Mouse (Mus musculus): Measurements from ENCODE around the gene Tbc1d15. TPM values are rescaled to one million over a fixed set of nuclear protein-coding genes. Genes with fewer than 3 reads are reported as not detected.

Tbc1d15 gene
- total and polyA plus RNA-seq, 3 experiments = 9.4 to 46.4 TPM; not detected in 1

DNA sequence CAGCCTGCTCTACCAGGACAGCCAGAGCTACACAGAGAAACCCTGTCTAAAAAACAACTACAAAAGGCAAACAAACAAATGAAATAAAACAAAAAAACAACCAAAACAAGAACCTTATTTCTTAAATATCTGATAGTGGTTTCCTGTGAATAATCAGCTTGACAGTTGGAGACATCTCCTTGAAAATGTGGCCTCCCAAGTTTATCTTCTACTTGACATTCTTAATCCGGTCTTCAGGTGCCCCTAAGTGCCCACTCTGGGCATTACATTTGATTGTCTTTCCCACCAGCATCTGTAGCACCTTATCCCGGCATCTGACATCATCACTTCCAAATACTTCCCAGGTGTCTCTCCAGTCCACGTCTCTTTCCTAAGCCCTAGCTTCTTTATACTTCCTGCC, 2.3 kb upstream of the Tbc1d15 start (continued):
- TF ChIP-seq ELF1 (IDR thresholded peaks at IDR 0.05; ENCODE audit: low read depth, low read length) = no peak

DNA sequence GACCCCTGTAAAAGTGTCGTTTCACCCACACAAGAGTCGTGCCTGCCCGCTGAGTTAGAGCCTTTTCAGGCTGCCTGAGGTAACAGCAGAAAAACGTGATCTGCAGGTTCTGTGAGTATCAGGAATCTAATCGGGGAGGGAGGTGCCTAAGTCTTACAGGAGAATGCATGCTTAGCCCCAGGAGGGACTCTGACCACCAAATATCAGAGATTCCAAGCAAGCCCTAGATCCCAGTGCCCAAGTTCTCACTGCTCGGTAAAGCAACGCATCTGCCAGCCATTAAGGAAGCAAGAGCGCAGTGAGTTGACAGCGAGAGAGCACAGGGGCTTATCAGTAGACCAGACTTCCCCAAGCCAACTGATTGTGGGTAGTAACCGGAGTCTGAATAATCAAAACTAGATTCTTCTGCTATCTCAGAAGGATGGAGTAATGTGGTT, 1.1 kb upstream of the Tbc1d15 start:
- Histone ChIP-seq H3K79me2 (ENCODE audit: control insufficient read depth, insufficient read depth, low read length, poor library complexity) (peaks cover 34% of the 10 kb centered on the region), H3K4me3 (ENCODE audit: control insufficient read depth in 1 of 2, insufficient read depth in 1 of 2, low read depth in 2 of 2, low read length in 2 of 2) (peak overlapping the region; percentile 49 to 52), H3K9ac (ENCODE audit: control insufficient read depth, low read depth, low read length, poor library complexity, severe bottlenecking) (peak overlapping the region; percentile 51), H3K4me1 (ENCODE audit: control insufficient read depth in 1 of 2, insufficient read depth in 2 of 2, low read length in 2 of 2) (peaks cover 6 to 19% of the 10 kb centered on the region in 2 experiments), H3K36me3 (ENCODE audit: control insufficient read depth in 1 of 2, insufficient read depth in 2 of 2, low read length in 2 of 2) (peaks cover 0 to 19% of the 10 kb centered on the region in 2 experiments; a peak in 2 of 4 replicates), H3K27ac (ENCODE audit: control insufficient read depth, low read depth, low read length) (peak overlapping the region; percentile 80), H3K9me3 (replicated peaks; ENCODE audit: insufficient read depth, low read length) (no peaks in the 10 kb centered on the region), H3K27me3 (ENCODE audit: control insufficient read depth in 1 of 2, insufficient read depth in 2 of 2, low read length in 2 of 2) (no peaks in the 10 kb centered on the region)
- peak; percentile 92 for DNase-seq (ENCODE audit: low read depth, low spot score)
- TF ChIP-seq POLR2AphosphoS2 (IDR thresholded peaks at IDR 0.05; ENCODE audit: low read length) = no peak
- peak; percentile 50; the same call in 1 of the 2 replicates for TF ChIP-seq ELF1 (IDR thresholded peaks at IDR 0.05; ENCODE audit: low read depth, low read length)
- TF ChIP-seq E2F4 (IDR thresholded peaks at IDR 0.05; ENCODE audit: borderline replicate concordance, low read depth, low read length) = no peak
- peak; percentile 87 for TF ChIP-seq MYC (IDR thresholded peaks at IDR 0.05; ENCODE audit: low read depth, low read length)
- TF ChIP-seq MYB (IDR thresholded peaks at IDR 0.05; ENCODE audit: low read depth, low read length) = peak; percentile 85
- TF ChIP-seq USF2 (IDR thresholded peaks at IDR 0.05; ENCODE audit: borderline replicate concordance in 1 of 2, insufficient read depth in 1 of 2, low read depth in 1 of 2, low read length in 2 of 2) = no peak
- TF ChIP-seq RAD21 (IDR thresholded peaks at IDR 0.05; ENCODE audit: low read depth, low read length) = no peak
- peak; percentile 39; the same call in 1 of the 2 replicates for TF ChIP-seq ZNF384 (IDR thresholded peaks at IDR 0.05; ENCODE audit: low read depth, low read length)
- no peak for TF ChIP-seq CHD2 (IDR thresholded peaks at IDR 0.05; ENCODE audit: low read length)
- no peak for TF ChIP-seq ZC3H11A (IDR thresholded peaks at IDR 0.05; ENCODE audit: low read depth, low read length)
- TF ChIP-seq MAZ (IDR thresholded peaks at IDR 0.05; ENCODE audit: low read depth, low read length) = 0 out of 2 replicates have a peak, but pooled peaks have one; percentile 66
- TF ChIP-seq SMC3 (IDR thresholded peaks at IDR 0.05; ENCODE audit: low read depth, low read length) = no peak
- TF ChIP-seq TCF12 (IDR thresholded peaks at IDR 0.05; ENCODE audit: low read depth, low read length) = peak; percentile 95
- peak; percentile 67 for TF ChIP-seq MAX (IDR thresholded peaks at IDR 0.05; ENCODE audit: low read length)
- TF ChIP-seq GABPA (IDR thresholded peaks at IDR 0.05; ENCODE audit: low read depth, low read length) = no peak
- TF ChIP-seq POLR2AphosphoS5 (IDR thresholded peaks at IDR 0.05; ENCODE audit: borderline replicate concordance, low read depth, low read length) = no peak
- TF ChIP-seq CHD1 (IDR thresholded peaks at IDR 0.05; ENCODE audit: low read depth, low read length) = no peak
- TF ChIP-seq POLR2A (IDR thresholded peaks at IDR 0.05; ENCODE audit: control insufficient read depth in 1 of 2, insufficient read depth in 1 of 2, low read depth in 1 of 2, low read length in 2 of 2, poor library complexity in 1 of 2) = peak in 1 of 2 experiments; percentile 53; a peak in 2 of 4 replicates
- TF ChIP-seq MXI1 (IDR thresholded peaks at IDR 0.05; ENCODE audit: low read depth, low read length) = peak; percentile 91
- TF ChIP-seq USF1 (IDR thresholded peaks at IDR 0.05; ENCODE audit: low read depth, low read length) = no peak
- TF ChIP-seq HCFC1 (IDR thresholded peaks at IDR 0.05; ENCODE audit: low read depth, low read length) = peak; percentile 60; the same call in 1 of the 2 replicates
- TF ChIP-seq ETS1 (IDR thresholded peaks at IDR 0.05; ENCODE audit: low read depth, low read length) = peak; percentile 96
- TF ChIP-seq ZMIZ1 (IDR thresholded peaks at IDR 0.05; ENCODE audit: low read depth, low read length) = no peak; the same call in 1 of the 2 replicates
- TF ChIP-seq EP300 (IDR thresholded peaks at IDR 0.05; ENCODE audit: low read depth in 1 of 2, low read length in 2 of 2) = peak; percentile 97 to 98
- TF ChIP-seq UBTF (IDR thresholded peaks at IDR 0.05; ENCODE audit: borderline replicate concordance, insufficient read depth, low read depth, low read length) = no peak
- no peak for TF ChIP-seq NELFE (IDR thresholded peaks at IDR 0.05; ENCODE audit: low read depth, low read length)
- TF ChIP-seq TBP (IDR thresholded peaks at IDR 0.05; ENCODE audit: low read depth, low read length) = 0 out of 2 replicates have a peak, but pooled peaks have one; percentile 61
- no peak for TF ChIP-seq JUND (IDR thresholded peaks at IDR 0.05; ENCODE audit: low read depth, low read length)
- TF ChIP-seq SIN3A (IDR thresholded peaks at IDR 0.05; ENCODE audit: low read length) = peak; percentile 98
- peak; percentile 100 for TF ChIP-seq RCOR1 (IDR thresholded peaks at IDR 0.05; ENCODE audit: low read depth, low read length)
- TF ChIP-seq MEF2A (IDR thresholded peaks at IDR 0.05; ENCODE audit: extremely low read depth, insufficient replicate concordance, low read depth, low read length, poor library complexity, severe bottlenecking) = no peak
- TF ChIP-seq KAT2A (conservative IDR thresholded peaks at IDR 0.05; ENCODE audit: low read depth, low read length) = 0 out of 2 replicates have a peak, but pooled peaks have one; percentile 30
- no peak for TF ChIP-seq NRF1 (IDR thresholded peaks at IDR 0.05; ENCODE audit: insufficient read depth, low read depth, low read length, poor library complexity, severe bottlenecking)
- no peak for TF ChIP-seq ZKSCAN1 (IDR thresholded peaks at IDR 0.05; ENCODE audit: low read depth, low read length)

All from MEL (cell line).